Mouse (Mus musculus) hindbrain, embryonic 16.5 days (tissue): ENCODE measurements around the gene Elavl1. TPM values are rescaled to one million over a fixed set of nuclear protein-coding genes. Genes with fewer than 3 reads are reported as not detected.
"Not testable (repeated sequence)": the region's sequence is repeated elsewhere in the genome, so short reads cannot be mapped to it uniquely, and the experiment has no call there.

Experiments
- ATAC-seq: fragments of 200-750 bp; cut with Nextera tagmentation; 2 replicates; pipeline ENCODE4 v1.8.0; 2017; ENCODE audit warnings: moderate TSS enrichment, moderate library complexity
- H3K27ac ChIP-seq: fragments of 300-500 bp; sonication (generic); 2 replicates; pipeline ENCODE4 v1.5.1; 2014; ENCODE audit warnings: low read depth, mild to moderate bottlenecking, control low read depth, low read length, moderate library complexity
- H3K27me3 ChIP-seq: fragments of 300-500 bp; sonication (generic); replicated peaks from 2 replicates; pipeline ENCODE4 v1.6.1; 2014; ENCODE audit warnings: low read length; ENCODE audit not compliant: control insufficient read depth, insufficient read depth
- H3K36me3 ChIP-seq: fragments of 300-500 bp; sonication (generic); 2 replicates; pipeline ENCODE4 v1.6.1; 2014; ENCODE audit warnings: mild to moderate bottlenecking, low read length, moderate library complexity, mixed read lengths; ENCODE audit not compliant: control insufficient read depth, insufficient read depth
- H3K4me1 ChIP-seq: fragments of 300-500 bp; sonication (generic); 2 replicates; pipeline ENCODE4 v1.6.1; 2014; ENCODE audit warnings: low read depth, low read length; ENCODE audit not compliant: control insufficient read depth, insufficient read depth
- H3K4me2 ChIP-seq: fragments of 300-500 bp; sonication (generic); 2 replicates; pipeline ENCODE4 v1.6.1; 2014; ENCODE audit warnings: mild to moderate bottlenecking, low read length, control low read depth, moderate library complexity
- H3K4me3 ChIP-seq: fragments of 300-500 bp; sonication (generic); 2 replicates; pipeline ENCODE4 v1.5.1; 2014; ENCODE audit warnings: mild to moderate bottlenecking, low read length, control low read depth, moderate library complexity
- H3K9ac ChIP-seq: fragments of 300-500 bp; sonication (generic); 2 replicates; pipeline ENCODE4 v1.6.1; 2014; ENCODE audit warnings: low read depth, mild to moderate bottlenecking, control low read depth, low read length, moderate library complexity
- H3K9me3 ChIP-seq: fragments of 300-500 bp; sonication (generic); 2 replicates; pipeline ENCODE4 v1.6.1; 2014; ENCODE audit warnings: mild to moderate bottlenecking, low read length, moderate library complexity; ENCODE audit not compliant: control insufficient read depth
- WGBS: fragments of 180-500 bp; shearing (Covaris S2); extraction: QIAGEN DNeasy Blood & Tissue Kit; methylation state at CpG from one replicate; pipeline ENCODE4 v1.1.7; 2014; 5-methylcytosine and 5-hydroxymethylcytosine counted together
- polyA plus RNA-seq: library from polyadenylated mRNA; unstranded; fragments of >200 nt; fragmentation: Nextera tagmentation; extraction: Ambion mirVana; gene quantifications from 2 replicates; pipeline ENCODE4 v1.2.1, GENCODE M21; 2015

Elavl1 gene
- polyA plus RNA-seq, 1 experiment from 2014 or later: 80.6 TPM

DNA sequence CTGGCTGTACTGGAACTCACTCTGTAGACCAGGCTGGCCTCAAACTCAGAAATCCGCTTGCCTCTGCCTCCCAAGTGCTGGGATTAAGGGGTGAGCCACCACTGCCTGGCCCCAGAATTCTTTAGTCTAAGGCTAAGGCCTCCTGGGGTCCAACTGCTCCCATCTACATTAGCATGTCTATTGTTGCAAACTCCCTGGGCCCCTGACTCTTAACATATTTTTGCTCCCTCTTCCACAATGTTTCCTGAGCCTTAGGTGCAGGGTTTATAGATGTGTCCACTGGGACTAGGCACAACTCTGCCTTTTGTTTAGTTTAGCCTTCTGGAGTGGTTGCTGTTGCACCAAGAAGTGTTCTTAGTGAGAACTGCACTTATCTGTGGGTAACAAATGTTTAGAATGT lies 29.3 kb upstream of the Elavl1 start:
- Histone ChIP-seq H3K9me3 (no peaks in the 10 kb centered on the region), H3K27me3 (no peaks in the 10 kb centered on the region), H3K4me3 (no peak overlapping the region), H3K4me1 (no peaks in the 10 kb centered on the region), H3K27ac (no peak overlapping the region), H3K9ac (no peak overlapping the region), H3K4me2 (no peak overlapping the region), H3K36me3 (no peaks in the 10 kb centered on the region)
- no peak for ATAC-seq
- 81% methylated on average over 1 of the region's 1 CpGs for WGBS

DNA sequence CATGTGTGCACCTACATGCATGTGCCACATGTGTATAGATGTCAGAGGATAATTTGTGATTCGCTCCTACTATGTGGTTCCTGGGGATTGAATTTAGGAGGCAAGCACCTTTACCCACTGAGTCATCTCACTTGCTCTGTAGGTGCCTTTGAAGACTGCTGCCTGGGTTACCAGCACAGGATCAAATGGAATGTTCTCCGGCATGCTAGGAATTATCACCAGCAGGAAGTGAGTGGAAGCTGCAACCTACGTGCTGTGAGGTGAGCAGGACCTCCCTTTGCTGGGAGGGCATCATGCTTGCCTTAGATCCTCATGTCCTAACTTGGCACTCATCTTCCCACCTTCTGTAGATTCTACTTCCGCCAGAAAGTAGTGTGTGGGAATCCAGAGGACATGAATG lies 28.5 kb upstream of the Elavl1 start:
- no peaks in the 10 kb centered on the region for H3K9me3 ChIP-seq
- no peaks in the 10 kb centered on the region for H3K4me1 ChIP-seq
- H3K27ac ChIP-seq: no peak overlapping the region
- 79% methylated on average over 4 of the region's 4 CpGs for WGBS
- no peak overlapping the region for H3K9ac ChIP-seq
- no peaks in the 10 kb centered on the region for H3K36me3 ChIP-seq
- no peak overlapping the region for H3K4me2 ChIP-seq
- no peak overlapping the region for H3K4me3 ChIP-seq
- no peaks in the 10 kb centered on the region for H3K27me3 ChIP-seq
- no peak for ATAC-seq

DNA sequence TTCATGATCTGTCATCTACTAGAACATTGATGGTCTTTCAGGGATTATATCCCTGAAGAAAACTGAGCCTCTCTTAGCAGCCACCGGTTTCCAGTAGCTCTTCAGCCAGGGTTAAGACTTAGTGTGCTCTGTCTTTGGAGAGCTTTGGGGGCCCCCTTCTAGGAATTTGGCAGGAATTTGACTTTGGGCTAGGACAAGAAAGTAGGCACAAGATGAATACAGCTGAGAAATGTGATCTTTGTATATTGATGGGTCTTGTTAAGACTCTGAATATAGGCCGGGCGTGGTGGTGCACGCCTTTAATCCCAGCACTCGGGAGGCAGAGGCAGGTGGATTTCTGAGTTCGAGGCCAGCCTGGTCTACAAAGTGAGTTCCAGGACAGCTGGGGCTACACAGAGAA lies 27.3 kb upstream of the Elavl1 start:
- not testable (repeated sequence) for H3K9me3 ChIP-seq, H3K4me3 ChIP-seq, H3K4me1 ChIP-seq, H3K27me3 ChIP-seq, H3K4me2 ChIP-seq, H3K9ac ChIP-seq, ATAC-seq, H3K36me3 ChIP-seq, H3K27ac ChIP-seq
- WGBS: 95% methylated on average over 6 of the region's 6 CpGs

DNA sequence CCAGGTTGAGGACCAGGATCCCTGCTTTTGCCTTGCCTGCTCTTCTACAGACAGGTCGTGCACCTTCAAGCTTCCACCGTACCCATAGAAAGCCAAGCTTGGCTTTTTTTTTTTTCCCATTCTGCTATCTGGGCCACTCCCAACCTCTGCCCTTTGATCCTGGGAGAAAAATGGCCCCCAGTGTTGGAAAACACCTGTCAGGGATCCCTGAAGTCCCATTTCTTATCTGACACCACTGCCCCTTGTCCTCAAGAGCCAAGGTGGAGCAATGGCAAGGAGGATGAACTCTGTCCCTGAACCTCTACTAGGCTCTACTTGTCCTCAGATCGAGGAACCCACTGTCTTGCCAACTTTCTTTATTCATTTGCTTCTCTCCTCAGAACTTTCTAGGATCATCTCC lies 25.4 kb upstream of the Elavl1 start:
- H3K4me1 ChIP-seq: no peaks in the 10 kb centered on the region
- H3K4me3 ChIP-seq: no peak overlapping the region
- H3K27ac ChIP-seq: no peak overlapping the region
- H3K9me3 ChIP-seq: no peaks in the 10 kb centered on the region
- WGBS: 97% methylated on average over 3 of the region's 3 CpGs
- H3K9ac ChIP-seq: no peak overlapping the region
- no peaks in the 10 kb centered on the region for H3K36me3 ChIP-seq
- no peak overlapping the region for H3K4me2 ChIP-seq
- no peak for ATAC-seq
- no peaks in the 10 kb centered on the region for H3K27me3 ChIP-seq

DNA sequence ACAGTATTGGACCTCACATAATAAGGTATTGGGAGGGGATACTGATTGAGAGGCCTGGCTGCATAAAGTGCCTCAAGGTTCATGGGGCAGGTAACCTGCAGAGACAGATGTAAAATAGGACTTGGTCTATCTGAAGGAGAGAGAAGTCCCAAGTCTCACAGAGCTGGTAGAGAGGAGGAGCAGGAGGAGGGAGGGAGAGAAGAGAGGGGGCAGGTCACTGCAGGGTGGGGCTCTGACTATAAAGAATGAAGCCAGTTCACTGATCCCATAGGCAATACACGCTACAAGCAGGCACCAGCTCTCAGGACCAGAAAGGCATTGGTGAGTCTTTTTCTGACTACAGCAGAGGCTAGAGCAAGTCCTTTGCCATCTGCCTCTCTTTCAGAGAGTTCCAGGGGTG lies 24.1 kb upstream of the Elavl1 start:
- WGBS: 53% methylated on average over 1 of the region's 1 CpGs
- Histone ChIP-seq H3K4me1 (no peaks in the 10 kb centered on the region), H3K4me2 (no peak overlapping the region), H3K9ac (no peak overlapping the region), H3K9me3 (no peaks in the 10 kb centered on the region), H3K27ac (no peak overlapping the region), H3K36me3 (no peaks in the 10 kb centered on the region), H3K27me3 (no peaks in the 10 kb centered on the region), H3K4me3 (no peak overlapping the region)
- ATAC-seq: no peak

DNA sequence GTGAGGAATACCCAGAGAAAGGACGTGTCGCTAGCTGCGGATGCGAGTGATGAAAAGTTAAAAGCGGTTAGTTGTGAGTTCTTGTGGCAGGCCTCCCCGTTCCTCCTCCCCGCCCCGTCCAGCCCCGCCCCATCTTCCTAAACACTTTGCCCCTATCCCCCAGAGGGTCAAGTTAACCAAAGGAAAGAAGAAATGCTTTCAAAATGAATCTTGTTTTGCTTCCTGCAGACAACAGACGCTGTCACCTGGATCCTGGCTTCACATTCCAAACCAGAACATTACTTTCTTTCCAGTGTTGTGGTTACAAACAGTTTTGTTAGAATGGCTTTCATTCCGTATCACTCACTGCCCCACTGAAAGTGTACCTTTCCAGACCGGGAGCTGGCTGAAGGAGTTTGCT lies 23.1 kb upstream of the Elavl1 start:
- no peak overlapping the region for H3K27ac ChIP-seq
- no peak overlapping the region for H3K4me3 ChIP-seq
- ATAC-seq: no peak
- no peaks in the 10 kb centered on the region for H3K36me3 ChIP-seq
- no peaks in the 10 kb centered on the region for H3K9me3 ChIP-seq
- H3K27me3 ChIP-seq: no peaks in the 10 kb centered on the region
- no peak overlapping the region for H3K9ac ChIP-seq
- WGBS: 38% methylated on average over 12 of the region's 12 CpGs
- H3K4me1 ChIP-seq: no peaks in the 10 kb centered on the region
- no peak overlapping the region for H3K4me2 ChIP-seq

DNA sequence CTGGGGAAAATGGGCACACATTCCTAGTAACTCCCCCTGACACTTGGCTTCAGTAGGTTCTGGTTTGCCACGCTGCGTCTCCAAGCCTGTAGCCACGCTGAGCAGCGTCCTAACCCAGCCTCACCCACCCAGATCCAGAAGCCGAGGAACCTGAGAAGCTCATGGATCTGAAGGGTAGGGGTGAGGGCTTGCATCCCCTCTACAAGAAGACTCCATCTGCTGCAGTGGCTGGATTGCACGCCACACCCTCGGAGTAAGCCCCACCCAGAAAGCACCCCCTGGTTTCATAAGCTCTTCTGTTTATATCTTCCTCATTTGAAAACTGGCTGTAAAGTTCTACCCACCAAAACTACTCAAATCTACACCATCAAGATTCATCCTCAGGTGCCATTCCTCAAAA lies 22.4 kb upstream of the Elavl1 start:
- no peak overlapping the region for H3K9ac ChIP-seq
- ATAC-seq: no peak
- H3K9me3 ChIP-seq: no peaks in the 10 kb centered on the region
- 73% methylated on average over 7 of the region's 7 CpGs for WGBS
- no peaks in the 10 kb centered on the region for H3K36me3 ChIP-seq
- H3K4me1 ChIP-seq: no peaks in the 10 kb centered on the region
- H3K4me3 ChIP-seq: no peak overlapping the region
- no peak overlapping the region for H3K27ac ChIP-seq
- no peaks in the 10 kb centered on the region for H3K27me3 ChIP-seq
- no peak overlapping the region for H3K4me2 ChIP-seq

DNA sequence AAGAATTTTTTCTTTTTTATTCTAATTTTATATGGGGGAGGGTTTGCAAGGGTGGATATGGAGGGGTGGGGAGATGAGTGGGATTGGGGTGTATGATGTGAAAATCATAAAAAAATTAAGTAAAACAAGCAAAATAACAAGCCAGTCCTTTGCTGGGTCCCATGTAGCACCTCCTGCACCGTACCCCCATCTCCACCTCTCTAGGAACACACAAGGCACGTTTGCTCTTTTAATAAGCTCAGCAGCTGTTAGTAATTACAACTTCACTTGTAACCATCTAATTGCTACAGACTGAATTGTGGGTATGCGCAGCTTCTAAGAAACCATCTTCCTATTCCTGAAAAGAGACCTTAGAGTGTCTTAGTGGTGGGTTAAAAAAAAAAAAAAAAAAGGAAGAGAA lies 15.0 kb upstream of the Elavl1 start:
- peaks cover 22% of the 10 kb centered on the region for H3K36me3 ChIP-seq
- H3K9me3 ChIP-seq: no peaks in the 10 kb centered on the region
- no peaks in the 10 kb centered on the region for H3K27me3 ChIP-seq
- no peak overlapping the region for H3K4me2 ChIP-seq
- H3K4me3 ChIP-seq: no peak overlapping the region
- no peak overlapping the region for H3K27ac ChIP-seq
- no peak overlapping the region for H3K9ac ChIP-seq
- H3K4me1 ChIP-seq: no peaks in the 10 kb centered on the region
- ATAC-seq: no peak
- WGBS: 81% methylated on average over 3 of the region's 3 CpGs

DNA sequence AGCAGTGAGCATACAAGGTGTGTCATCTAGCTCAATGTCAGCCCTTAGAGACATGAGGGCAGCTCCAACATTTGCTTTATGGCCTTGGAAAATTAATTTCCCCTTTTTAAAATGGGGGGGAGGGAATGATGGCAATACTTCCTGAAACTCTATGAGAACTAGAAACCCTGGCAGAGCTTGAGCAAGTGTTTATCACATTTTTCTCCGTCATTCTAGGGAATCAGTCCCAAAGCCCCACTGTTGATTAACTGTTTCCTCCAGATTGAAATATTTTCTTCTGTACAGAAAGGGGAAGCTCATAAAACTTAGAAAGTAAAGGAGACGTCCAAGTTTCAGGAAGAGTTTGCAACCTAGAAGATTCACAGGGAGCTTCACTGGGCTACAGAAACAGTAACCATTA lies 10.5 kb upstream of the Elavl1 start:
- no peak for ATAC-seq

DNA sequence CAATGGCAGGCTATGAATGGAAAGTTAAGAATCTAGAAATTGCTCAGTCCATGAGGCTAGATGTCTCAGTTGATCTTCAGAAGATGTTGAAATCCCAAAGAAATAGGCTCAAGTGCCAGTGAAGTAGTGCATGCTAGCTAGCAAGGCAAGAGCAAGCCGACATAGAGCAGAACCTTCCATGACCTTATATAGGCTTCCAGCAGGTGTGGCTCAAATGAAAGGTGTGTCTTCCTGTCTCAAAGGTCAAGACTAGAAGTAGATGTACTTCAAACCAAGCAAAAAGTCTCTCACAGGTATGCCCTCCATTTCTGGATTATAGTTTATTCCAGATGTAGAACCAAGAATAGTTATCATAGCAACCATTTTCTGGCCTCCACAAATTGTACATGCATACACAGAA lies 8.8 kb upstream of the Elavl1 start:
- H3K36me3 ChIP-seq: peaks cover 42% of the 10 kb centered on the region

More for the DNA sequence above, 10.5 kb upstream of the Elavl1 start:
- Histone ChIP-seq H3K27me3 (no peaks in the 10 kb centered on the region), H3K4me1 (no peaks in the 10 kb centered on the region), H3K27ac (no peak overlapping the region), H3K9ac (no peak overlapping the region), H3K4me3 (no peak overlapping the region), H3K36me3 (peaks cover 39% of the 10 kb centered on the region), H3K9me3 (no peaks in the 10 kb centered on the region), H3K4me2 (no peak overlapping the region)
- WGBS: 96% methylated on average over 2 of the region's 2 CpGs

More for the DNA sequence above, 8.8 kb upstream of the Elavl1 start:
- Histone ChIP-seq H3K27me3 (no peaks in the 10 kb centered on the region), H3K27ac (no peak overlapping the region), H3K4me3 (no peak overlapping the region), H3K9me3 (no peaks in the 10 kb centered on the region), H3K4me1 (no peaks in the 10 kb centered on the region), H3K9ac (no peak overlapping the region), H3K4me2 (no peak overlapping the region)
- 96% methylated on average over 1 of the region's 1 CpGs for WGBS
- no peak for ATAC-seq
